Mouse (Mus musculus): ENCODE data around the gene Adssl1.

Gene Adssl1

GRCm38 (mm10) chr12:112621900-112622299 lies 2.1 kb downstream of the Adssl1 start:
- intact Hi-C loops (cut with DNase I), result loop anchor here (5.0 kb wide), 1 partner anchor 70 kb away; no protein-coding TSS in a partner anchor

GRCm38 (mm10) chr12:112623742-112624141 lies 3.9 kb downstream of the Adssl1 start:
- intact Hi-C loops (cut with DNase I), result loop anchor here (5.0 kb wide), 1 partner anchor 71 kb away; no protein-coding TSS in a partner anchor

- intact Hi-C loops (cut with DNase I), result no loop called here
Observed at GRCm38 (mm10) chr12:112625700-112626099, 5.9 kb downstream of the Adssl1 start.

GRCm38 (mm10) chr12:112626455-112626854 lies 6.6 kb downstream of the Adssl1 start:
- intact Hi-C loops (cut with DNase I), result no loop called here

GRCm38 (mm10) chr12:112627097-112627881 lies 7.4 kb downstream of the Adssl1 start:
- intact Hi-C loops (cut with DNase I), result no loop called here

DNA sequence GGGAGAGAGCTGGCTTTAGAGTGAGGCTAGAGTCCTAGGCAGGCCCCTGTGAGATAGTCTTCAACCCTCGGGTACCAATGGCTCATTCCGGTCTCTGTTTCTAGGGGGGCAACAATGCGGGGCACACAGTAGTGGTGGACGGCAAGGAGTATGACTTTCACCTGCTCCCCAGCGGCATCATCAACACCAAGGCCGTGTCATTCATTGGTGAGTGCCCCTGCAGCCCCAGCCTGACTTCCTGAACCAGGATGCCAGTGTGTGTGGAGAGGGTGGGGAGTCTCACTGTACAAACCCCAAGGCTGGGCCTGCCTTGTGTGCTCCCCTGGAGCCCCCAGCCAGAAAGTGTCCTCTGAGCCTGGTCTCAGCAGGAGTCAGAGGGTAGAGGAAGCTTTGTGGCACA lies 8.4 kb downstream of the Adssl1 start:
- intact Hi-C loops (cut with DNase I), result no loop called here

GRCm38 (mm10) chr12:112628928-112629721 lies 9.3 kb downstream of the Adssl1 start:
- intact Hi-C loops (cut with DNase I), result no loop called here

GRCm38 (mm10) chr12:112630029-112630428 lies 10.2 kb downstream of the Adssl1 start:
- intact Hi-C loops (cut with DNase I), result no loop called here

DNA sequence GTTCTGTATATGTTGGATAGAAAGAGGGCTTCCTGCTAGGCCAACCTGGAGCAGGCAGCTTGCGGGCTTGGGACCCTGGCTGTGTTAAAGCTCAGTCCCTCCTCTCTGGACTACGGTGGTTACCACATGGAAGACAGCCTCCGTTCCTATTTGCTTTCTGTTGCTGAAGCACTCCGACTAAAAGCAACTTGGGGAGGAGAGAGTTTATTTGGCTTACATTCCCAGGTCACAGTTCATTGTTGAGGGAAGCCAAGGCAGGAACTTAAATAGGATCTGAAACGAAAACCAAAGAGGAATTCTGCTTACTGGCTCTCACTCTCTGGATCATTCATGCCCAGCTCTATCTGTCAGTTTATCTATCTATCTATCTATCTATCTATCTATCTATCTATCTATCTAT lies 11.0 kb downstream of the Adssl1 start:
- intact Hi-C loops (cut with DNase I), result no loop called here

- intact Hi-C loops (cut with DNase I), result no loop called here
Observed at GRCm38 (mm10) chr12:112631472-112631871, 11.6 kb downstream of the Adssl1 start.

DNA sequence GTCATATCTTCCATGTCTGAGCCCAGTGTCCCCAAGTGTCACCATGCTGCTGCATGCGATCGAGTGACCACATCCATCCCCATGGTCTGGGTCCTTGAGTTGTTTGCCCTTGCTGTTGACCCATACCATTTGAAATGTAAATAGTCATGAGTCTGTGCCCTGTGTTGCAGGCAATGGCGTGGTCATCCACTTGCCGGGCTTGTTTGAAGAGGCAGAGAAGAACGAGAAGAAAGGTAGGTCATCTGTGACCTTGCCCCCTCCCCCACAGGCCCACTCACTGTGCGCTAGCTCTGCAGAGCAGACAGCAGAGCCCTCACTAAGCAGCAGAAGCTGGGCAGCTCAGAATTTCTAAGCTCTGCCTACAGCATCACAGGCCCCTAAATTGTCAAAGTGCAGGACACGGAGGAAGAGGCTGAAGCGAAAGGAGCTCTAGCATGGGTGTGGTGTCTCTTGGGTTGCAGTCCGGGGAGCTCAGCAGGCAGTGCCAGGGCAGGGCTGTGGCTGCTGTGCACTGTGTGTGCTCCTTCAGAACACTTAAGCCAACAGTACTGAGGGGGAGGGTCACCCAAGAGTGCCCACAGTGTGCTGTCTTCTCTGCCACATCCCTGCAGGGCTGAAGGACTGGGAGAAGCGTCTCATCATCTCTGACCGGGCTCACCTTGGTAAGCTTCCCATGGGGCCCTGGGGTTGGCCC lies 12.4 kb downstream of the Adssl1 start:
- intact Hi-C loops (cut with DNase I), result no loop called here

DNA sequence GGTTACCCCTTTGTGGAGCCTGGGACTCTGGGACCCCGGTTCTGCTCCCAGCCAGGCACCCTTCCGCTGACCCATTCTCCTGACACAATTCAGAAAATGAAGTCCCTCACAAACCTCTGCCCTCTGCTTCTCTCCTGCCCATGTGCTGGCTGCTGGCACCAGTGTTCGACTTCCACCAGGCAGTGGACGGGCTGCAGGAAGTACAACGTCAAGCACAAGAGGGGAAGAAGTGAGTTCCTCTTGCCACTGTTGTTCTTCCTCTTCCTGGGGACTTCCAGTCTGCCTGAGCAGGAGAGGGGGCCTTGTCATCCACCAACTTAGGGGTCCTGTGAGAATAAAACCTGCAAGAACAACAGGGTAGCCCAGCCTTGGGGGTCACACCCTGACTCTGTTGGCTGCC lies 13.1 kb downstream of the Adssl1 start:
- intact Hi-C loops (cut with DNase I), result no loop called here

GRCm38 (mm10) chr12:112633686-112634085 lies 13.8 kb downstream of the Adssl1 start:
- intact Hi-C loops (cut with DNase I), result no loop called here

- intact Hi-C loops (cut with DNase I), result no loop called here
Observed at GRCm38 (mm10) chr12:112639526-112639925, 19.7 kb downstream of the Adssl1 start.

- intact Hi-C loops (cut with DNase I), result no loop called here
Observed at GRCm38 (mm10) chr12:112643126-112643525, 23.3 kb downstream of the Adssl1 start.

DNA sequence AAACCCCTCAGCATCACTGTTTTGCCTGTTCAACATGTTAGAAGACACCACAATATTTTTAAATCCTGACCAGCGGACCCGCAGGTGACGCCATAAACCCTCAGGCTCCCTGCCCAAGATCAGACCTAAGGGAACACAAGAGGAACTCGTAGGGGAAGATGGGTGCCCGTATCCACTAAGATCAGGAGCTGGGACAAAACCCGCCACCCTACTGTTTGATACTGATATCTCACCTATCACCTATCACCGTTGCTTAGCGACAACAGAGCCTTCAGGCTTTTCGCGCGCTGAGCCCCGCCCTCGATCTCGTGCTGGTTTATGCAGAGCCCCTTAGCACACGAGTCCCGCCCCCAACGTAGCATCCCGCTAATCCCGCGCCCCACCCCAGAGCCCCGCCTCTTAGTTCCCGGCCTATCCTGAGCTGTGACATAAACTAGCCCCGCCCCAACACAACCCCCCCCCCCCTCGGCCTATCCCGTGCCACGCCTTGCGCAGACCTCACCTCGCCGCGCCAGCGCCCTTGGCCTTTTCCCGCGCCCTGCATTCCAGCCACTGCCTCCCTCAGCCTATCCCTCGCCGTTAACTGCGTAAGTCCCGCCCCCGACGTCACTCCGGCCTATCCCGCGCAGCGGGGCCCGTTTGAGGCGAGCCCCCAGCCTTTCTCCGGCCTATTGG lies 24.5 kb downstream of the Adssl1 start, which contains the start of gene Siva1:
TSS of gene Siva1 (plus strand) at position 500 of the 675 bp plus-strand sequence.
- intact Hi-C loops (cut with DNase I), result no loop called here

DNA sequence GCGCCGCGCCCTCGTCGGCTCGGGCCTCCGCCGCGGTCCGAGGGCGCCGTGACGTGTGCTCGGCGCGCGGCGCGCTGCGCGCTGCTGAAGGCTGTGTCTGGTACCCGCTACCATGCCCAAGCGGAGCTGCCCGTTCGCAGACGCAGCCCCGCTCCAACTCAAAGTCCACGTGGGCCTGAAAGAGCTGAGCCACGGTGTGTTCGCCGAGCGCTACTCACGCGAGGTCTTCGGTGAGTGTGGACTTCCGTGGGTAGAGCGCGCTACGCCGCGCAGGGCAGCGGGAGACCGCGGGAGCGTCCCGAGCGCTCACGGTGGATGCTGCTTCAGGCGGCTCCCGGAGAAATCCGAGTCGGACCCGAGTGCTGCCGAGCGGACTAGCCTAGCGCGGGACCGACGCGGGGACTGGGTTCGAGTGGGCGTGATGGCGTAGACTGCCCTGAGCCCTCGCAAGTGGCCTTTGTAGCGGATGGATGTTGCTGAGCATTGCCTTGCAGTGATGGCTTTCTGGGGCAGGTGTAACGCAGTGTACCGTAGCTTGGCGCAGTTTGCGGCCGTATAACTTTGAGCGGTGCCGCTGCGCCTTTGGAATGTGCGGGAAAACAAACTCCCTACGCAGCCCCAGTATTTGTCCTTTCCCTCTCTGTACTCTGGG lies 25.1 kb downstream of the Adssl1 start:
- intact Hi-C loops (cut with DNase I), result no loop called here

DNA sequence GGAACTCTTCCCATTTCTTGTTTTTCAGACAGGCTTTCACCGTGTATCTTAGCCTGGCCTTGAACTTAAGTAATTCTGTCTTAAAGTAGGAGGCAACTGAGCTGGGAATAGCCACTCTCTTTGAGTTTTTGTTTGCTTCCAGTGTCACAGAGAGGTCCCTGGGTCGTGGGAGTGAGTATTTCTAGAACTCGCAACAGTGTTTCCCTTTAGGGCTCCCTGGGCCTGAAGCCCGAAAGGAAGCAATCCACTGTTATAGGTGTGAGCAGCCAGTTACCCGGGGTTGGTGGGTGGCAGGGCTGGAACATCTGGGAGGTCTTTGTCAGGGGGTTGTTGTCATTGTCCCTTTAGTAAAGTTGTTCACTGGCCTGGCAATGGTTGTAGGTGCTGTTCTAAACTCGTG lies 26.3 kb downstream of the Adssl1 start:
- intact Hi-C loops (cut with DNase I), result no loop called here

DNA sequence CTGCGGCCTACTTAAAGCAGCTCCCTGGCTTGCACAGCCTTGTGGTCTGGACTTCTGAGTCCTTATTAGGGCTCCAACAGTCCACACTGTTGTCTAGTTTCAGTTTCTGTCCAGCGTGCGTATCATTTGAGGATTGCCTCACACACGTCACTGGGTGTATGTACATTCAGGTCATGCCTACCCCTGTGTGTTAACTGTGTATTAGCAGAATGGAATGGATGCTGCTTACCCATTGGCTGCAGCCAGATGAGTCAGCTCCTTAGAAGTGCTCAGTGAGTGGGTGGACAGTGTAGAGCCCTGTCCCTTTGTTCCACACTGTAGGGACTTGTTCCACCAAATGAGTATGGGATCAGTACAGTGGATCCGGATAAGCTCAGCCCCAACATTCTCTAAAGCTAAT lies 28.2 kb downstream of the Adssl1 start:
- intact Hi-C loops (cut with DNase I), result no loop called here

- intact Hi-C loops (cut with DNase I), result loop anchor here (2.0 kb wide), 1 partner anchor 55 kb away; no protein-coding TSS in a partner anchor
Observed at GRCm38 (mm10) chr12:112651778-112652439, 32.1 kb downstream of the Adssl1 start.

Measured in adrenal gland (tissue).